Comparison of ENCODE assay signal across 12 mouse cellular contexts in the genomic region with DNA sequence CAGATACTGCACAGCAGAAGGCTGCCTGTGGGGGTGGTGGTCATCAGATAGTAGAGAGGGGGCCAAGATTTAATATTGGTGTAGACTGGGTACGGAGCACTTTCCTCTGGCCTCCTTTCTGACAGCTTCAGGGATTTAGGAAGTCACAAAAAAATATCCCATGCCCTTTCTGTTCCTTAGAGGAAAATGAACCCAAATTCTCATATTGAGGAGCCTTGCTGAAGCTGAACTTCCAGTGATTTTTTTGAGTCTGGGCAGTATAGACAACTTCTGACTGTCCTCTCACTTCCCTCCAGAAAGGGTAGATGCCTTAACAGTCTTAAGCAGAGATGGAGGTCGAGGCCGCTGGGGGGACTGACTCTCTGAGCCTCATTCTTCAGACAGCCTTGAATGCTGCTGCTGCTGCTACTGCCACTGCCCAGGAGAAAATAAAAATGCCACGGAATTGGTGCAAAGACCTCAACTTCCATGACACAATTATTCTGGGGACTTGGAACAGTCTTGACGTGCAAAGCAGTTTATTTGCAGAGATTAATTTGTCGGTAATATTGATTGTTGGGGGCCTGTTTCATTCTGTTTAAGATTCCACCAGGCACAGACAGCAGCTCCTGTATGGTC.
DNase-seq lines count a peak whose midpoint lies in the region; ATAC-seq and TF ChIP-seq lines count a peak whose summit lies in the region.
"Had no signal": no experiment of that assay in that cellular context is flagged by ENCODE, and none has a peak within 500 bp of the region (broad histone marks: within the 10 kb centered on the region; RNA-seq: fewer than 3 reads in every experiment).

No protein-coding gene starts in this region.

- no peak for DNase-seq in heart, postnatal 10 days
- DNase-seq in lung, adult 2 months, result no peak
- DNase-seq in midbrain, embryonic 10.5 days (ENCODE audit: low spot score), result peak; percentile 41
- peak; percentile 19 for DNase-seq in yolk sac, embryonic 10.5 days (ENCODE audit: low spot score)
- DNase-seq in right cerebral cortex, adult 18-20 months, result no peak
- DNase-seq in adrenal gland, postnatal 4 days (ENCODE audit: low spot score in 2 of 2), result no peak
- DNase-seq: lung, postnatal 14 days; thymus, adult 2 months had no signal

- no peak for TF ChIP-seq CTCF in lung, adult 2 months (IDR thresholded peaks at IDR 0.05; ENCODE audit: insufficient read depth, low read length)

- no peaks in the 10 kb centered on the region for H3K36me3 ChIP-seq in heart, embryonic 11.5 days (ENCODE audit: control insufficient read depth, insufficient read depth, low read length)
- H3K36me3 ChIP-seq in lung, embryonic 15.5 days, result no peaks in the 10 kb centered on the region
- H3K36me3 ChIP-seq in midbrain, embryonic 10.5 days, result no peaks in the 10 kb centered on the region
- H3K36me3 ChIP-seq: embryonic facial prominence, embryonic 15.5 days; hindbrain, embryonic 15.5 days had no signal

- no peak overlapping the region for H3K4me3 ChIP-seq in heart, embryonic 11.5 days (ENCODE audit: low read depth, low read length)
- no peak overlapping the region for H3K4me3 ChIP-seq in lung, embryonic 15.5 days
- no peak overlapping the region for H3K4me3 ChIP-seq in lung, adult 2 months (replicated peaks; ENCODE audit: extremely low read depth, low read depth, low read length)
- H3K4me3 ChIP-seq in midbrain, embryonic 10.5 days, result peak overlapping the region; percentile 49; the same call in 1 of the 2 replicates

- no peak for ATAC-seq in heart, embryonic 11.5 days (replicated peaks; ENCODE audit: insufficient number of reproducible peaks, low FRiP score, low TSS enrichment)
- ATAC-seq in lung, embryonic 15.5 days (ENCODE audit: borderline replicate concordance, extremely low read depth, low FRiP score, low TSS enrichment), result no peak

- 11% methylated on average over 6 of the region's 6 CpGs for WGBS in heart, embryonic 11.5 days (ENCODE audit: insufficient replicate concordance)
- WGBS in lung, embryonic 15.5 days, result 35% methylated on average over 6 of the region's 6 CpGs
- 63% methylated on average over 6 of the region's 6 CpGs for WGBS in lung, adult 2 months
- 23% methylated on average over 6 of the region's 6 CpGs for WGBS in midbrain, embryonic 10.5 days

- 0 out of 2 replicates have a peak overlapping the region, but pooled peaks have one; percentile 46 for H3K27ac ChIP-seq in heart, embryonic 11.5 days (ENCODE audit: low read depth, low read length)
- H3K27ac ChIP-seq in lung, embryonic 15.5 days, result no peak overlapping the region
- peak overlapping the region; percentile 85 for H3K27ac ChIP-seq in midbrain, embryonic 10.5 days (replicated peaks)

- intact Hi-C loops in heart, postnatal 10 days (cut with DNase I), result loop anchor here (5.0 kb wide), 1 partner anchor 160 kb away; no protein-coding TSS in a partner anchor

- H3K27me3 ChIP-seq in heart, embryonic 11.5 days (ENCODE audit: control insufficient read depth, insufficient read depth, low read length), result no peaks in the 10 kb centered on the region
- peaks cover 57% of the 10 kb centered on the region for H3K27me3 ChIP-seq in lung, embryonic 15.5 days
- H3K27me3 ChIP-seq in midbrain, embryonic 10.5 days (ENCODE audit: low read depth, poor library complexity, severe bottlenecking), result peaks cover 82% of the 10 kb centered on the region

- peaks cover 48% of the 10 kb centered on the region for H3K4me1 ChIP-seq in heart, embryonic 11.5 days (ENCODE audit: control insufficient read depth, insufficient read depth, low read length)
- H3K4me1 ChIP-seq in lung, embryonic 15.5 days, result peaks cover 20% of the 10 kb centered on the region
- peaks cover 5% of the 10 kb centered on the region for H3K4me1 ChIP-seq in lung, adult 2 months (ENCODE audit: control insufficient read depth, insufficient read depth, low read length)
- H3K4me1 ChIP-seq in midbrain, embryonic 10.5 days, result peaks cover 80% of the 10 kb centered on the region

- H3K9ac ChIP-seq in heart, embryonic 11.5 days (ENCODE audit: low read depth, low read length), result no peak overlapping the region
- H3K9ac ChIP-seq in lung, embryonic 15.5 days, result no peak overlapping the region
- H3K9ac ChIP-seq: embryonic facial prominence, embryonic 15.5 days had no signal

- TF ChIP-seq POLR2A in lung, adult 2 months (IDR thresholded peaks at IDR 0.05; ENCODE audit: borderline replicate concordance, extremely low read depth, low read depth, low read length), result no peak

- peak overlapping the region; percentile 65; the same call in 1 of the 2 replicates for H3K4me2 ChIP-seq in heart, embryonic 11.5 days
- H3K4me2 ChIP-seq in lung, embryonic 15.5 days, result peak overlapping the region; percentile 71; the same call in 1 of the 2 replicates

- H3K9me3 ChIP-seq in heart, embryonic 11.5 days (replicated peaks; ENCODE audit: control insufficient read depth, low read length), result no peaks in the 10 kb centered on the region
- no peaks in the 10 kb centered on the region for H3K9me3 ChIP-seq in lung, embryonic 15.5 days
- H3K9me3 ChIP-seq in midbrain, embryonic 10.5 days (replicated peaks), result peaks cover 4% of the 10 kb centered on the region; the same call in 1 of the 2 replicates
- H3K9me3 ChIP-seq: embryonic facial prominence, embryonic 15.5 days; hindbrain, embryonic 15.5 days had no signal

Comparison
In these comparisons a context has a peak if more than half of its experiments do, and no peak if none do; other contexts are left out.
1. DNase-seq: peak in midbrain, embryonic 10.5 days (single experiment) and yolk sac, embryonic 10.5 days (single experiment); none in heart, postnatal 10 days (0 of 2), lung, adult 2 months (single experiment), right cerebral cortex, adult 18-20 months (single experiment) and adrenal gland, postnatal 4 days (0 of 2).